Mouse (Mus musculus): ENCODE data around the gene Rbp1. TPM values are rescaled to one million over a fixed set of nuclear protein-coding genes. Genes with fewer than 3 reads are reported as not detected.

Gene Rbp1
- polyA plus RNA-seq, 1 experiment from 2014 or later: 29.7 TPM

DNA sequence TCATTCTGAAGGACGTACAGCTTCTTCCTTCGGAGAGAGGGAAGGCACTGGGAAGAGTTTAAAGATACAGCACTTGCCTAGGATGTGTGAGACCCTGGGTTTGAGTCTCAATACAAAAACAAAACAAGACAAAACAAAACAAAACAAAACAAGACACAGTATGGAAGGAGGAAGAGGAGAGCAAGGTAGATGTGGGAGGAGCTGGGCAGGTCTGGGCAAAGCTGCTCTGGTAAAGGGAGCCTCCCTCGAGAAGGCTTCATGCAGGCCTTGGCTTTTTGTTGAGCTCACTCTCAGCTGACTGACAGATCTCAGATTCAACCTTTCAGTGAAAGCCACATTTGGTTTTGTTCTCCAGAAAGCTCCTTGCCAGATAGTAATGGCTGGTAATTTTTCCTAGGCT is 63.1 kb downstream of the Rbp1 start, which contains the start of gene Rbp2:
Gene Rbp2 (plus strand): TSS at position 301 of the 400 bp plus-strand sequence.
- no peaks in the 10 kb centered on the region for H3K36me3 ChIP-seq
- DNase-seq (ENCODE audit: low spot score): no peak
- no peak within 1 kb of the TSS for H3K27ac ChIP-seq
- H3K4me3 ChIP-seq: no peak within 1 kb of the TSS
- no peaks in the 10 kb centered on the region for H3K27me3 ChIP-seq (ENCODE audit: low read depth, poor library complexity, severe bottlenecking)
- peaks cover 14% of the 10 kb centered on the region for H3K4me1 ChIP-seq
- WGBS: 86% methylated on average over 3 of the region's 3 CpGs
- H3K9me3 ChIP-seq (replicated peaks): no peaks in the 10 kb centered on the region

DNA sequence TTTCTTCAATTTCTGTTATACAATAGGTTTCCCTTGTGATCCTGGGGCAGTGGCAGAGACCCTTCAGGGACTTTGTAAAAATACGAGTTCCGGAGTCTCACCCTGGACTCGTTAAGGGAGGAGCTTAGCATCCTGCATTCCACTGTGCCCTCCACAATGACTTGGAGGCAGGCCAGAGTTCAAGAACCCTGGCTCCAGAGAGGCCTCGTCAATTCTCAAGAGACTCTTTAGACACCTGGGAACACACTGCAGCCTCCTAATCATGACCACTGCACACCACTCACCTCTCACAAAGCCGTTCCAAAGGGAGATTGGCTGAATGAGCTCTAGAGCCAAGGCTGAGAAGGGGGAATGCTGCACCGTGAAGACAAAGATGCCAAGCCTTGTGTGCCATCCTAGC is 64.5 kb downstream of the Rbp1 start:
- Histone ChIP-seq H3K27me3 (ENCODE audit: low read depth, poor library complexity, severe bottlenecking) (no peaks in the 10 kb centered on the region), H3K9me3 (replicated peaks) (no peaks in the 10 kb centered on the region)
- DNase-seq (ENCODE audit: low spot score): no peak

DNA sequence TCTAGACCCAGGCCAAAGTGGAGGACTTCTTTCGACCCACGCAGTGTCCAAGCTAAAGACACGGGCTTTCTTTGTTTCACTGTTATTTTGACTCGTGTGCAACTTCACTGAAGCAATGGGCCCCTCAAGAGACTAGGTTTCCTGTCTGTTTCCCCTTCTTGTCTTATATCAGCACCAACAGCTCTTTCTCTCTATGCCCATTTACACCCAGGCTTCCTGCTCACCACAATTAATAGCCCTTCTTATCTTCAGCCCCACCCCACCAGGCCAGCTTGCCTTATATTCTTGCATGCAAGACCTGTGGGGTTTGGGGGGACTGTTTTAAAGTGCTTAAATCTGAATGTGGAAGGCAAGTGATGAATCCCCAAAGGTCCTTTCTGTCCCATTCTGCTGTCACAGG is 66.8 kb downstream of the Rbp1 start:
- WGBS: 79% methylated on average over 4 of the region's 4 CpGs
- Histone ChIP-seq H3K36me3 (no peaks in the 10 kb centered on the region), H3K27me3 (ENCODE audit: low read depth, poor library complexity, severe bottlenecking) (no peaks in the 10 kb centered on the region), H3K9me3 (replicated peaks) (no peaks in the 10 kb centered on the region), H3K4me3 (no peak overlapping the region), H3K27ac (no peak overlapping the region), H3K4me1 (0 out of 2 replicates have a peak, but pooled peaks cover 5% of the 10 kb centered on the region)
- DNase-seq (ENCODE audit: low spot score): no peak

More for the DNA sequence above, 64.5 kb downstream of the Rbp1 start:
- Histone ChIP-seq H3K36me3 (no peaks in the 10 kb centered on the region), H3K27ac (no peak overlapping the region), H3K4me1 (peaks cover 11% of the 10 kb centered on the region), H3K4me3 (no peak overlapping the region)
- 75% methylated on average over 6 of the region's 6 CpGs for WGBS

DNA sequence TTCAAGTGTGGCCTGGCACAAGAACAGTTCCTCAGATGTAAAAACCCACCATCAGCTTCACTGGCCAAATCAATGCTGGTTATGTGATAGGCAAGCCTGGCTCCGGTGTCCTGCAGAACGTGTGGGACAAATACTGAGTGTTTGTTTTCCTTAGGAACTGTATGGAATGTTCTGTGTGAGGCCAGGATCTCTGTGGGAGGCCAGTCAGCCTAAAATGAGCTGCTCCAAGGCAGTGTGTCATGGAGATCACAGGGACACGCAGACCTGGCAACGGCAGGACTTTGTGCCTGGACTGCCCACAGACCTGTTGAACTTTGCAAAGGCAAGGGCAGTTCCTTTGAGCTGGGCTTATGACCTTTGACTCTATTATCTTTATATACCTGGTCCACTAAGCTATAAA is 67.4 kb downstream of the Rbp1 start:
- no peak for DNase-seq (ENCODE audit: low spot score)
- Histone ChIP-seq H3K27me3 (ENCODE audit: low read depth, poor library complexity, severe bottlenecking) (no peaks in the 10 kb centered on the region), H3K36me3 (no peaks in the 10 kb centered on the region), H3K27ac (no peak overlapping the region), H3K4me3 (no peak overlapping the region), H3K9me3 (replicated peaks) (no peaks in the 10 kb centered on the region), H3K4me1 (0 out of 2 replicates have a peak, but pooled peaks cover 5% of the 10 kb centered on the region)
- 51% methylated on average over 4 of the region's 4 CpGs for WGBS

DNA sequence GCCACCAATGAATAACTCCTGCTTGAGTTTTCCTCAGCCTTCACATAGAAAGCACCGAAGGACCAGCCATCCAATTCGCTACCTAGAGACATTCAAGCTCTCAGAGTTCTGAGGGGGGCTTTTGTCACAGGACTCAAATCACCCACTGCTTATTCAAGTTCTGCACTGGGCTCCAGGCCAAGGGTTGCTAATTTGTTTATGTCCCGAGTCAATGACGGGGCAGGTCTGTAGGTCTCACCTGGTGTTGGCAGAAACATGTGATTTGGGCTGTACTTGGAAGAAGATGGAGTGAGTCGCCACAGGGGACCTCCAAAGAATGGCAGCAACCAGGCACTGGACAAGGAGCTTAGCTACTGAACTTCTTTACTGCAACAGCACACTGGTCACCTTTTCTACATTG is 68.3 kb downstream of the Rbp1 start:
- Histone ChIP-seq H3K4me3 (no peak overlapping the region), H3K27me3 (ENCODE audit: low read depth, poor library complexity, severe bottlenecking) (no peaks in the 10 kb centered on the region), H3K4me1 (peaks cover 7% of the 10 kb centered on the region), H3K9me3 (replicated peaks) (no peaks in the 10 kb centered on the region), H3K27ac (no peak overlapping the region), H3K36me3 (no peaks in the 10 kb centered on the region)
- DNase-seq (ENCODE audit: low spot score): no peak
- 82% methylated on average over 5 of the region's 5 CpGs for WGBS

DNA sequence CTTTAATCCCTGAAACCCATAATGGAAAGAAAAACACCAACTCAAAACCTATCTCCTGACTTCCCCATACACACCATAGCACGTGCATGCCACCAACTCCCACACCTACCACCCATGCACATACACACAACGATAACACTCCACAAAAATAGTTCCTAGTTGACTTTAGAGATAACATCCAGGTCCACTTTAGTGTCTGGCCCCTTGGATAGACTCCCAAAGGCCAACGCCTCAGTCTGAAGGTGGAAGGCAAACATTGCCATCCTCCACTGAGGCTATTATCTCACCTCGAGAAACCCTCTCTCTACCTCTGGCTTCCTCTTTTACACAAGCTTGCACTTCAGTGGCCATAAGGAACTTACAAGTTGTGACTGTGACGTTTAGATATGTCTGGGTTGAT is 69.5 kb downstream of the Rbp1 start:
- 83% methylated on average over 5 of the region's 5 CpGs for WGBS
- no peaks in the 10 kb centered on the region for H3K27me3 ChIP-seq (ENCODE audit: low read depth, poor library complexity, severe bottlenecking)
- DNase-seq (ENCODE audit: low spot score): no peak

DNA sequence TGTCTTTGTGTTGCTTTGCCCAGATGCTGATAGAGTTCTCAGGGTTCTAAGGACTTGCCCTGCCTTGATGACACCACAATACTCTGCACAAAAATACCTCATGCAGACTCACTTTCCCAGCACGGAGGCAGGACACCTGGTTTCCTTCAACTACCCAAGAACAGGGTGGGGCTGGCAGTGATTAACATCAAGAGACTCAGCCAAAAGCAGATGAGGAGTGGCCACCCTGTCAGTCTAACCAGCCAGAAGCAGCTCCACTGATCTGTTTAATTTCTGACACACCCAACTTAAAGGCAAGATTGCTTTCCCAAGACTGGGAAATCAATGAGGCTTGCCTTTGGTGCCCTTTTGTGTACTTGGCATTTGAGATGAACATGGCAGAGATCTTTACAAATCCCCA is 70.1 kb downstream of the Rbp1 start:
- 32% methylated on average over 1 of the region's 1 CpGs for WGBS
- Histone ChIP-seq H3K27me3 (ENCODE audit: low read depth, poor library complexity, severe bottlenecking) (no peaks in the 10 kb centered on the region), H3K36me3 (no peaks in the 10 kb centered on the region), H3K4me3 (no peak overlapping the region), H3K27ac (no peak overlapping the region), H3K4me1 (peaks cover 24% of the 10 kb centered on the region), H3K9me3 (replicated peaks) (no peaks in the 10 kb centered on the region)
- DNase-seq (ENCODE audit: low spot score): no peak

More for the DNA sequence above, 69.5 kb downstream of the Rbp1 start:
- H3K4me1 ChIP-seq: peaks cover 18% of the 10 kb centered on the region
- no peaks in the 10 kb centered on the region for H3K36me3 ChIP-seq
- no peak overlapping the region for H3K4me3 ChIP-seq
- no peaks in the 10 kb centered on the region for H3K9me3 ChIP-seq (replicated peaks)
- H3K27ac ChIP-seq: no peak overlapping the region

Other genes starting within 250 kb of the Rbp1 start
- 2.3 and 3.6 TPM in 2 replicates for gene Nmnat3, start 135.5 kb upstream of the Rbp1 start, polyA plus RNA-seq (2016; fragmentation: Nextera tagmentation; extraction: Ambion mirVana)
- gene Rbp2, start 63.2 kb downstream of the Rbp1 start, polyA plus RNA-seq (2016; fragmentation: Nextera tagmentation; extraction: Ambion mirVana): 0.45 and 0.46 TPM in 2 replicates
- gene Copb2, start 140.8 kb downstream of the Rbp1 start, polyA plus RNA-seq (2016; fragmentation: Nextera tagmentation; extraction: Ambion mirVana): 147 and 178 TPM in 2 replicates
- 81.9 and 93.1 TPM in 2 replicates for gene Mrps22, start 178.7 kb downstream of the Rbp1 start, polyA plus RNA-seq (2016; fragmentation: Nextera tagmentation; extraction: Ambion mirVana)